Mouse (Mus musculus) MEL (cell line): ENCODE measurements around the gene Mcu. TPM values are rescaled to one million over a fixed set of nuclear protein-coding genes. Genes with fewer than 3 reads are reported as not detected.

Experiments used
- DNase-seq: peaks from one replicate; pipeline ENCODE4 v3.0.0; 2011; ENCODE audit warnings: low read depth, low spot score
- H3K27ac ChIP-seq: 2 replicates; pipeline ENCODE4 v1.5.1; 2012; ENCODE audit warnings: low read depth, mild to moderate bottlenecking, control low read depth, low read length, moderate library complexity; ENCODE audit not compliant: control insufficient read depth
- H3K27me3 ChIP-seq, 2 experiments: fragments of 150-350 bp in 1 of 2; sonication (generic) in 1 of 2; 2 replicates each; pipeline ENCODE4 v1.6.1; 2012; ENCODE audit warnings: low read length in 2 of 2, mild to moderate bottlenecking in 2 of 2, improper control_type of control experiment in 1 of 2, moderate library complexity in 1 of 2; ENCODE audit not compliant: insufficient read depth in 2 of 2, control insufficient read depth in 1 of 2
- H3K36me3 ChIP-seq, 2 experiments: 2 replicates each; pipeline ENCODE4 v1.6.1; 2012 to 2014; ENCODE audit warnings: low read length in 2 of 2, improper control_type of control experiment in 1 of 2, inconsistent platforms in 1 of 2, mild to moderate bottlenecking in 1 of 2; ENCODE audit not compliant: insufficient read depth in 2 of 2, control insufficient read depth in 1 of 2
- H3K4me1 ChIP-seq, 2 experiments: fragments of 150-350 bp in 1 of 2; sonication (generic) in 1 of 2; 2 replicates each; pipeline ENCODE4 v1.6.1; 2012; ENCODE audit warnings: low read length in 2 of 2, improper control_type of control experiment in 1 of 2, mild to moderate bottlenecking in 1 of 2; ENCODE audit not compliant: insufficient read depth in 2 of 2, control insufficient read depth in 1 of 2
- H3K4me3 ChIP-seq, 2 experiments: fragments of 150-350 bp in 1 of 2; sonication (generic) in 1 of 2; 2 replicates each; pipeline ENCODE4 v1.5.1; 2012; ENCODE audit warnings: low read depth in 2 of 2, low read length in 2 of 2, mild to moderate bottlenecking in 2 of 2, moderate library complexity in 2 of 2, control low read depth in 1 of 2, improper control_type of control experiment in 1 of 2; ENCODE audit not compliant: control insufficient read depth in 1 of 2, insufficient read depth in 1 of 2
- H3K79me2 ChIP-seq: 2 replicates; pipeline ENCODE4 v1.6.1; 2012; ENCODE audit warnings: mild to moderate bottlenecking, low read length, moderate library complexity; ENCODE audit not compliant: control insufficient read depth, poor library complexity, insufficient read depth
- H3K9ac ChIP-seq: 2 replicates; pipeline ENCODE4 v1.6.1; 2012; ENCODE audit warnings: low read depth, mild to moderate bottlenecking, control low read depth, low read length, moderate library complexity; ENCODE audit not compliant: control insufficient read depth, poor library complexity, severe bottlenecking
- H3K9me3 ChIP-seq: fragments of 150-350 bp; sonication (generic); replicated peaks from 2 replicates; pipeline ENCODE4 v1.6.1; 2012; ENCODE audit warnings: mild to moderate bottlenecking, low read length, improper control_type of control experiment, moderate library complexity; ENCODE audit not compliant: insufficient read depth
- CTCF ChIP-seq, 3 experiments: IDR thresholded peaks in 2 of 3; conservative IDR thresholded peaks in 1 of 3; 2 replicates each; pipeline ENCODE4 v1.5.1; 2011 to 2012; ENCODE audit warnings: low read length in 3 of 3, low read depth in 2 of 3, mild to moderate bottlenecking in 2 of 3, improper control_type of control experiment in 1 of 3, inconsistent platforms in 1 of 3, mixed read lengths in 1 of 3, moderate library complexity in 1 of 3; ENCODE audit not compliant: control insufficient read depth in 1 of 3, insufficient read depth in 1 of 3, poor library complexity in 1 of 3, severe bottlenecking in 1 of 3
- E2F4 ChIP-seq: IDR thresholded peaks from 2 replicates; pipeline ENCODE4 v1.6.1; 2011; ENCODE audit warnings: low read depth, low read length, improper control_type of control experiment, borderline replicate concordance
- GABPA ChIP-seq: IDR thresholded peaks from 2 replicates; pipeline ENCODE4 v1.6.1; 2012; ENCODE audit warnings: low read depth, mild to moderate bottlenecking, inconsistent platforms, low read length, improper control_type of control experiment, moderate library complexity
- GATA1 ChIP-seq: IDR thresholded peaks from 2 replicates; pipeline ENCODE4 v1.6.1; 2011; ENCODE audit warnings: low read depth, low read length, improper control_type of control experiment
- HCFC1 ChIP-seq: IDR thresholded peaks from 2 replicates; pipeline ENCODE4 v1.6.1; 2012; ENCODE audit warnings: low read depth, mild to moderate bottlenecking, inconsistent platforms, low read length, improper control_type of control experiment, moderate library complexity
- JUND ChIP-seq: IDR thresholded peaks from 2 replicates; pipeline ENCODE4 v1.6.1; 2011; ENCODE audit warnings: low read depth, mild to moderate bottlenecking, improper control_type of control experiment, low read length
- MAZ ChIP-seq: IDR thresholded peaks from 2 replicates; pipeline ENCODE4 v1.6.1; 2012; ENCODE audit warnings: low read depth, mild to moderate bottlenecking, inconsistent platforms, low read length, improper control_type of control experiment
- MYC ChIP-seq: IDR thresholded peaks from 2 replicates; pipeline ENCODE4 v1.6.1; 2011; ENCODE audit warnings: low read depth, mild to moderate bottlenecking, low read length, improper control_type of control experiment, moderate library complexity
- TAL1 ChIP-seq: IDR thresholded peaks from 2 replicates; pipeline ENCODE4 v1.6.1; 2012; ENCODE audit warnings: mild to moderate bottlenecking, inconsistent platforms, low read length, moderate library complexity, mixed read lengths
- TBP ChIP-seq: IDR thresholded peaks from 2 replicates; pipeline ENCODE4 v1.8.0; 2011; ENCODE audit warnings: low read depth, low read length, improper control_type of control experiment
- USF1 ChIP-seq: IDR thresholded peaks from 2 replicates; pipeline ENCODE4 v1.6.1; 2014; ENCODE audit warnings: low read depth, mild to moderate bottlenecking, inconsistent platforms, low read length, improper control_type of control experiment, moderate library complexity
- ZKSCAN1 ChIP-seq: IDR thresholded peaks from 2 replicates; pipeline ENCODE4 v1.6.1; 2012; ENCODE audit warnings: low read depth, mild to moderate bottlenecking, inconsistent platforms, low read length, improper control_type of control experiment, moderate library complexity
- ZMIZ1 ChIP-seq: IDR thresholded peaks from 2 replicates; pipeline ENCODE4 v1.6.1; 2012; ENCODE audit warnings: low read depth, mild to moderate bottlenecking, inconsistent platforms, low read length, improper control_type of control experiment, moderate library complexity
- polyA plus RNA-seq, 2 experiments: library from polyadenylated mRNA; stranded (reverse) in 1 of 2; unstranded in 1 of 2; fragments of >175 nt in 1 of 2; fragments of >200 nt in 1 of 2; gene quantifications; 2 replicates each; pipeline versions ENCODE4 v1.2.1 to v1.2.4; 2012; ENCODE audit warnings: low replicate concordance in 2 of 2, low read depth in 1 of 2; ENCODE audit not compliant: insufficient read length in 2 of 2, insufficient read depth in 1 of 2, missing spikeins in 1 of 2
- total RNA-seq: library from RNA; depleted of rRNA; stranded (reverse); fragments of 300-350 nt; gene quantifications from 2 replicates; pipeline ENCODE4 v1.2.3, GENCODE M21; 2012

Gene Mcu
- total and polyA plus RNA-seq, 3 experiments = 7.7 to 9.4 TPM; not detected in 1

GRCm38 (mm10) chr10:59638576-59638975, 22.1 kb upstream of the Mcu start:
- Histone ChIP-seq H3K36me3 (peaks cover 0 to 13% of the 10 kb centered on the region in 2 experiments; a peak in 2 of 4 replicates), H3K4me1 (peaks cover 8 to 12% of the 10 kb centered on the region in 2 experiments; a peak in 3 of 4 replicates), H3K9me3 (no peaks in the 10 kb centered on the region), H3K27me3 (no peaks in the 10 kb centered on the region), H3K4me3 (no peak overlapping the region), H3K79me2 (no peaks in the 10 kb centered on the region), H3K9ac (no peak overlapping the region), H3K27ac (no peak overlapping the region)
- no peak for TF ChIP-seq MYC
- no peak for TF ChIP-seq ZKSCAN1
- no peak for DNase-seq

- no peaks in the 10 kb centered on the region for H3K27me3 ChIP-seq
- peaks cover 8% of the 10 kb centered on the region in 2 experiments; a peak in 3 of 4 replicates for H3K4me1 ChIP-seq
- no peaks in the 10 kb centered on the region for H3K9me3 ChIP-seq
- peak overlapping the region; percentile 64 for H3K9ac ChIP-seq
- H3K36me3 ChIP-seq = peaks cover 0 to 11% of the 10 kb centered on the region in 2 experiments; a peak in 2 of 4 replicates
- no peak for DNase-seq
- no peak for TF ChIP-seq JUND
- no peak for TF ChIP-seq TBP
- no peak for TF ChIP-seq TAL1
- no peak for TF ChIP-seq GATA1
- no peak for TF ChIP-seq USF1
- no peak for TF ChIP-seq MAZ
- TF ChIP-seq CTCF (IDR thresholded peaks at IDR 0.05 in 2 of 3, conservative IDR thresholded peaks at IDR 0.05 in 1 of 3; ENCODE audit: control insufficient read depth in 1 of 3, insufficient read depth in 1 of 3, low read depth in 2 of 3, low read length in 3 of 3, poor library complexity in 1 of 3, severe bottlenecking in 1 of 3) = no peak
- TF ChIP-seq E2F4 = no peak
- TF ChIP-seq HCFC1 = no peak
- TF ChIP-seq GABPA = no peak
- no peak for TF ChIP-seq ZMIZ1
- H3K79me2 ChIP-seq = no peaks in the 10 kb centered on the region
- peak overlapping the region; percentile 76 to 94 for H3K4me3 ChIP-seq
- no peak overlapping the region; the same call in 1 of the 2 replicates for H3K27ac ChIP-seq
Measured at GRCm38 (mm10) chr10:59637596-59638124, 21.2 kb upstream of the Mcu start.
